Mouse (Mus musculus) megakaryocyte, embryonic 14.5 days (primary cell): ENCODE measurements around the gene Shf.

ENCODE experiments used
- FLI1 ChIP-seq: IDR thresholded peaks from 2 replicates; pipeline ENCODE4 v1.6.1; 2012; ENCODE audit warnings: low read length, inconsistent platforms, mixed read lengths
- GATA1 ChIP-seq: IDR thresholded peaks from 3 replicates; pipeline ENCODE4 v1.6.1; 2012; ENCODE audit warnings: mixed read lengths, low read length, inconsistent platforms, borderline replicate concordance

DNA sequence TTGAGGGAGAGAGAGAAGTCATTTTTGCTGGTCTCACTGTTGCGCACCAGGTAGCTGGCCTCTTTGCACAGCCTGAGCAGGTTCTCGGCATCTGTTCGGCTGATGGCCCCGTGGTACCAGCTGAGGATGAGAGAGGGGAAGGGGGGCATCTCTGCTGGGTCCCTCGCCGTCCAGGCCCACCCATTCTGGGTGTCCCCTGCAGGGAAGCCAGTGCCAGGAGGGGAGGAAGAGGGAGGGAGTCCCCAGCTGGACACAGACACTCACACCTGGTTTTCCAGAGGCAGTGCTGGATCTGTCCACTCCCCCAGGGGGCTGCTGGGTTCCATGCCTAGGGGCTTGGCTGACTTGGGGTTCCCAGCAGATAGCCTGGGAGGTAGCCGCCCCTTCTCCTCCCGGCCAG lies 15.2 kb downstream of the Shf start:
- TF ChIP-seq GATA1, result no peak
- TF ChIP-seq FLI1, result no peak
